Mouse (Mus musculus): ENCODE data around the gene Rnf103. TPM values are rescaled to one million over a fixed set of nuclear protein-coding genes. Genes with fewer than 3 reads are reported as not detected.
"Not testable (repeated sequence)": the region's sequence is repeated elsewhere in the genome, so short reads cannot be mapped to it uniquely, and the experiment has no call there.

The Rnf103 gene
- polyA plus RNA-seq, 1 experiment from 2014 or later: 14.2 TPM

DNA sequence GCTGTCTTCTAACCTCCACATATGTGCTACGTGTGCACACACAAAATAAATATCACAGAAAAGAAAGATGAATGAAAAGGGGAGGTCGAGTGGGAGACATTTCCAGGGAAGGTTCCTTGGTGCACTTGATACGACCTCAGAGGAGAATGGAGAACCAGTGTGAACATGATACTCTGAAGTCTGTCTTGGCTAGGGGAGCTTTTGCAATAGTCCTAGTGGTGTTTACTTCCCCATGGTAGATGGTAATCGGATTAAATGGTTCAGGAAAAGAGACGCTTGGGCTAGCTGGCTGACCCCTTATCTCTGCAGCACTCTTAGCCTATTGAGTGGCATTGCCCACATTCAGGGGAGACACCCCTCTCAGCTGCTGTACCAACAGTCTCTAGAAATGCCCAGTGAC is 16.9 kb upstream of the Rnf103 start:
- WGBS: 81% methylated on average over 5 of the region's 5 CpGs
- Histone ChIP-seq H3K9ac (no peak overlapping the region), H3K4me3 (no peak overlapping the region), H3K27me3 (no peaks in the 10 kb centered on the region), H3K9me3 (no peaks in the 10 kb centered on the region), H3K36me3 (no peaks in the 10 kb centered on the region), H3K27ac (no peak overlapping the region), H3K4me2 (replicated peaks) (no peak overlapping the region), H3K4me1 (no peaks in the 10 kb centered on the region)
- no peak for ATAC-seq (ENCODE audit: low FRiP score, low read depth)

DNA sequence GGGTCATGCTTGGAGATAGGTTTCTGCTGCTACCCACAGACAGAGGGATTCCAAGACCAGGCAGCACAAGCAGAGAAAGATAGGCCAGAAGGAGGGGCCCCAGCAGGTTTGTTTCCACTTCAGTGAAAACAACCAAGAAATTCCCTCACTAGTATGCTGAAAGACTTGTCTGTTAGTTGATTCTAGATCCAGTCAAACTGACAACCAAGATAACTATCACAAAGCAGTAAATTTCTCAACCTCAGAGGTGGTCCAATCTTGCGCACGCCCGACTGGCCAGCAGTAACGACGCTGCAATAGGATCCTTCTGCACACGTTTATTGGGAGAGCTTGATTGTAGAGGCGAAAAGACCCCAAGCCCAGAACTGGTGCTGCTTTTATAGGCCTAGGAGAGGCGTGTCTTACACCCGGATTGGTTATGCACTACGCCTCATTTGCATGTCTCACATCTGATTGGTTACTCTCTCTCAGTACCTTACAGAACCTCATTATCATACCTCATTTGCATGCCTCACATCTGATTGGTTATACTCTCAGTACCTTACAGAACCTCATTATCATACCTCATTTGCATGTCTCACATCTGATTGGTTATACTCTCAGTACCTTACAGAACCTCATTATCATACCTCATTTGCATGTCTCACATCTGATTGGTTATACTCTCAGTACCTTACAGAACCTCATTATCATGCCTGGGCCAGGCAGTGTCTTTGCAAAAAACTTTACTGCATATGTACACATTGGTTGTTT is 14.7 kb upstream of the Rnf103 start:
- not testable (repeated sequence) for H3K4me1 ChIP-seq; H3K4me3 ChIP-seq; H3K4me2 ChIP-seq (replicated peaks); H3K27me3 ChIP-seq; H3K27ac ChIP-seq; H3K36me3 ChIP-seq; H3K9me3 ChIP-seq; H3K9ac ChIP-seq; ATAC-seq (ENCODE audit: low FRiP score, low read depth)
- 86% methylated on average over 10 of the region's 10 CpGs for whole genome bisulfite sequencing

DNA sequence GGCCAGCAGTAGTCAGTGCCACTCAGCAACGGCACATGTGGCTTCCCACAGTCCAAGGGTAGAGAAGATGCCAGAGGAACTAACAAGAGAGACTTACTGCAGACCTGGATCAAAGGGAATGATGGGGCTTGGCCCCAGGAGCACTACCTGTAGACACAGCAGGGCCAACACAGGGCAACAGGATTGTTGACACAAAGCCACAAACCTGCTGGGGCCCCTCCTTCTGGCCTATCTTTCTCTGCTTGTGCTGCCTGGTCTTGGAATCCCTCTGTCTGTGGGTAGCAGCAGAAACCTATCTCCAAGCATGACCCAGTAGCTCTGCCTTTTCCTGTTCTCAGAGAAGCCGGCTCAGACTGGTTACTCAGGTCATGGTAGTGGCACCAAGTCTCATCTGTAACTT is 14.1 kb upstream of the Rnf103 start:
- not testable (repeated sequence) for H3K4me1 ChIP-seq; H3K27ac ChIP-seq; H3K4me3 ChIP-seq; H3K9ac ChIP-seq; H3K36me3 ChIP-seq; ATAC-seq (ENCODE audit: low FRiP score, low read depth); H3K27me3 ChIP-seq; H3K9me3 ChIP-seq; H3K4me2 ChIP-seq (replicated peaks)
- 91% methylated on average over 2 of the region's 2 CpGs for WGBS

DNA sequence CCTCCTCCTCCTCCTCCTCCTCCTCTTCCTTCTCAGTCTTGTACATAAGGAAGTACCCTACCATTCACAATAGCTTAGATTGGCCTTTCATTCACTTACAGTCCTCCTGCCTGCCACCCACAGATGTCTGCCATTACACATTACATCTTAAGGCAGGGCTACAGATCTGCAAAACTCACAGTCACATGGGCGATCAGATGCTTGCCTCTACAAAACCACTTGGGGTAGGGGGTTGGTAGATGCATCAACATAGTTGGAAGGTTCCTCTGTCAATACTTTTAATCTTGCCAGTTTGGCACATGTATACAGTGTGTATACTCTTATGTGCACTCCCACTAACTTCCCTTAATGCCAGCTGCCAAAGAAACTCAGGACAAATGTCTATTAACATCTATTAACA is 13.6 kb upstream of the Rnf103 start:
- no peaks in the 10 kb centered on the region for H3K27me3 ChIP-seq
- no peak overlapping the region for H3K4me2 ChIP-seq (replicated peaks)
- H3K4me3 ChIP-seq: no peak overlapping the region
- H3K9me3 ChIP-seq: no peaks in the 10 kb centered on the region
- WGBS: 85% methylated on average over 1 of the region's 1 CpGs
- no peak for ATAC-seq (ENCODE audit: low FRiP score, low read depth)
- H3K36me3 ChIP-seq: no peaks in the 10 kb centered on the region
- no peaks in the 10 kb centered on the region for H3K4me1 ChIP-seq
- no peak overlapping the region for H3K9ac ChIP-seq
- H3K27ac ChIP-seq: no peak overlapping the region

DNA sequence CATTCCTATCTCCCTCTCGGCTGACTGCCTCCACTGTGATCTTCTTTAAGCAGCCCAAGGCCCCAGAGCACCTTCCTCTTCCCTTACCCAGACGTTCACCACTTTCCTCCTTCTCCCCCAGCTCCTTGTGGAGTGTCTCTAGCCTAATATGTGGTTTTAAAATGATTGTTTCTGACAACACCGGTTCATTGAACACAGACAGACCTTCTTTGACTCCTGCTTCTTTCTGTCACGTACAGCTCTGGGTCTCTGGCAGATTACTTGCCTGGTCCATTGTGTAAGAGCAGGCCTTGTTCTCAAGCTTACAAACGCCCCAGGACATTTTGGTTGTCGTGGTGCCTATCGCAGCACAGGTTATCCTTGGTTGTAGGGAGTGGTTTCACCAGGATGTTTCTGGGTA is 12.6 kb upstream of the Rnf103 start:
- no peak overlapping the region for H3K4me3 ChIP-seq
- no peaks in the 10 kb centered on the region for H3K27me3 ChIP-seq
- ATAC-seq (ENCODE audit: low FRiP score, low read depth): no peak
- 76% methylated on average over 7 of the region's 7 CpGs for WGBS
- H3K27ac ChIP-seq: no peak overlapping the region
- no peaks in the 10 kb centered on the region for H3K9me3 ChIP-seq
- no peak overlapping the region for H3K9ac ChIP-seq
- no peak overlapping the region for H3K4me2 ChIP-seq (replicated peaks)
- no peaks in the 10 kb centered on the region for H3K36me3 ChIP-seq
- H3K4me1 ChIP-seq: no peaks in the 10 kb centered on the region

DNA sequence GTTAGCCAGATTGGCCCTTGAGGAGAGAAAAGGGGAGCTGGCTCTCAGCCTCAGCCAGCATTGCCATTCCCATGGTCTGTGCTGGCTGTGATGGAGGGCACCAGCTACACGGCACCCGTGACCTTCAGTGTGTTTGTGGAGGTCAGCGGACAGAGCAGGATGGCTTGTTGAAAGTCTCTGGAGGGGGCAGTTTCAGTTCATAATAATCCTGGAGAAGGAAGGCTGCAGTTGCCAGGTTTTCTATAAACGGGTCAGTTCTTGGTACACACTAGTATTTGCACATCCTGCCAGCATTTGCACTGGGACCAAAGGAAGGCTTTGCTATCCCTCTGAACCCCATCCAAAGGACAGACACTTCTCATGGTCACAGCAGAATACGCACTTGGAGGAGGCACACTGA is 8.4 kb upstream of the Rnf103 start:
- 83% methylated on average over 5 of the region's 5 CpGs for WGBS
- no peaks in the 10 kb centered on the region for H3K36me3 ChIP-seq
- no peaks in the 10 kb centered on the region for H3K27me3 ChIP-seq
- H3K4me2 ChIP-seq (replicated peaks): no peak overlapping the region
- no peak overlapping the region for H3K4me3 ChIP-seq
- ATAC-seq (ENCODE audit: low FRiP score, low read depth): no peak
- H3K9ac ChIP-seq: no peak overlapping the region
- H3K27ac ChIP-seq: no peak overlapping the region
- H3K9me3 ChIP-seq: no peaks in the 10 kb centered on the region
- H3K4me1 ChIP-seq: no peaks in the 10 kb centered on the region

DNA sequence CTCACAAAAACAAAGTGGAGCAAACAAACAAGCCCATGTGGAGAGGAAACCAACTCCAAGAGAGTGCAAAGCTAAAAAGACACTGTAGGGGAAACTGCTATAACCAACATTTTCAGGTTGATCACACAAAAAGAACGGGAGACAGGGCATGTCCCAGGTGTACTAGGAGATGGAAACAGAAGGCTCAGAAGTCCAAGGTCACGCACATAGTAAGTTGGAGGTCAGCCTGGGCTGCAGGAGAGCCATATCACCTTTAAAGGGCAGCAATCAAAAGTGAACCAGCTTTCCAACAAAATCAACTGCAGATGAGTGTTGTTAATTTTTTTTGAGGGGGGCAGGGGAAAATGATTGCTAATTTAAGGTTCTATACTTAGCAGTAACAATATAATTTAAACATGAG is 7.5 kb upstream of the Rnf103 start:
- H3K27me3 ChIP-seq: no peaks in the 10 kb centered on the region
- no peak overlapping the region for H3K9ac ChIP-seq
- no peaks in the 10 kb centered on the region for H3K36me3 ChIP-seq
- ATAC-seq (ENCODE audit: low FRiP score, low read depth): no peak
- WGBS: 46% methylated on average over 2 of the region's 2 CpGs
- H3K27ac ChIP-seq: no peak overlapping the region
- H3K9me3 ChIP-seq: no peaks in the 10 kb centered on the region
- no peak overlapping the region for H3K4me3 ChIP-seq
- no peaks in the 10 kb centered on the region for H3K4me1 ChIP-seq
- H3K4me2 ChIP-seq (replicated peaks): no peak overlapping the region

DNA sequence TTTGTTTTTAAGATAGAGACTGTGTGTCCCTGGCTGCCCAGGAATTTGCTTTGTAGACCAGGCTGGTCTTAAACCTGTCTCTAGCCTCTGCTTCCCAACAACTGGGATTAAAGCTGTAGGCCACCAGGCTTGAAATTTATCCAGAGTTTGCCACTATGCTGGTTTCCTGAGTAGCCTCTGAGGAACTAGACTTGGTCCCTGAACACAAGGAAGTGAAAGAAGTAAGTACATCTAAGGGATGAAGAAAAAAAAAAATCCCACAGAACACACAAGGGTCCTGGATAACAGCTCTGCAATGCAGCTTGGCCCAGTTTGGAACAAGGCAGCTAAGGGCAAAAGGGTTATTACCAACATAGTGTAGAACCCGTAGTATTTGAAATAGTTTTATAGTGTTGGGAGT is 6.8 kb upstream of the Rnf103 start:
- Histone ChIP-seq H3K4me2 (replicated peaks) (no peak overlapping the region), H3K4me3 (no peak overlapping the region), H3K36me3 (no peaks in the 10 kb centered on the region), H3K4me1 (no peaks in the 10 kb centered on the region), H3K9ac (no peak overlapping the region), H3K27ac (no peak overlapping the region), H3K27me3 (no peaks in the 10 kb centered on the region), H3K9me3 (no peaks in the 10 kb centered on the region)
- 86% methylated on average over 1 of the region's 1 CpGs for WGBS
- no peak for ATAC-seq (ENCODE audit: low FRiP score, low read depth)

DNA sequence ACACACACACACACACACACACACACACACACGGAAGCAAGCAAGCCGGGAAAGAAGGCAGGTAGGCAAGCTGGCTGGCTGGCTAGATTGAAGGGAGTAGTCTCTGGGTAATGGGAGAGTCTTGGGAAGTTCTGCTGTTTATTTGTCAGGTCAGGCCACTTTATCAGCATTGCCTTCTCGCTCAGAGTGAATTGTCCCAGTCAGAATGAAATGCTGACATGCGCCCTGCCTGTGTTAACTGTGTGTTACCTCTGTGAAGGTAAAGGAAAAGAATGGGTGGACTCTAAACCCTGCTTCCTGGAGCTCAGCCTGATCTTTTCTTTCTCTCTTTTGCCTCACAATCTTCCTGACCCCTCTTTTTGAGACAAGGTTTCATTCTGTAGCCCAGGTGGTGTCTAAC is 5.7 kb upstream of the Rnf103 start:
- peaks cover 8% of the 10 kb centered on the region for H3K4me1 ChIP-seq
- H3K4me2 ChIP-seq (replicated peaks): no peak overlapping the region
- no peak overlapping the region for H3K27ac ChIP-seq
- no peaks in the 10 kb centered on the region for H3K36me3 ChIP-seq
- 52% methylated on average over 4 of the region's 4 CpGs for WGBS
- no peak for ATAC-seq (ENCODE audit: low FRiP score, low read depth)
- no peaks in the 10 kb centered on the region for H3K9me3 ChIP-seq
- H3K9ac ChIP-seq: no peak overlapping the region
- no peaks in the 10 kb centered on the region for H3K27me3 ChIP-seq
- H3K4me3 ChIP-seq: no peak overlapping the region

DNA sequence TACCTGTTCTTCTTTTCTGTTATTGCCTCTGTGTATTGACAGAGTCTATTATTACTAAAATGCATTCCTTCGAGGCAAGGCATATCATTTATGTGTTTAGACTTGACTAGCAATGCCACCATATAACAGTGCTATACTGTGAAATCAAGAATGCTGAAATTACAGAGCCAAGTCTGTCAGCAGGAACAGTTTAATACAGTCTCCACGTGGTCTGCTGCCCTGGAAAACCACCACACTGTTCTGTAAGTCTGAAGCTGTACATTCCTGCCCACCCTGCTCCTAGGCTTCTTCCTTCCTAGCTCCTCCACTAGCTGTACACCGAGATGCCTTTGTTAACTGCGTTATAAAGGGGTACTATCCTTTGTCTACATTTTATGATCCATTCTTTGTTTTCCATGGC is 1.6 kb upstream of the Rnf103 start:
- peak overlapping the region; percentile 70 for H3K27ac ChIP-seq
- no peak for ATAC-seq (ENCODE audit: low FRiP score, low read depth)
- 33% methylated on average over 4 of the region's 4 CpGs for WGBS

DNA sequence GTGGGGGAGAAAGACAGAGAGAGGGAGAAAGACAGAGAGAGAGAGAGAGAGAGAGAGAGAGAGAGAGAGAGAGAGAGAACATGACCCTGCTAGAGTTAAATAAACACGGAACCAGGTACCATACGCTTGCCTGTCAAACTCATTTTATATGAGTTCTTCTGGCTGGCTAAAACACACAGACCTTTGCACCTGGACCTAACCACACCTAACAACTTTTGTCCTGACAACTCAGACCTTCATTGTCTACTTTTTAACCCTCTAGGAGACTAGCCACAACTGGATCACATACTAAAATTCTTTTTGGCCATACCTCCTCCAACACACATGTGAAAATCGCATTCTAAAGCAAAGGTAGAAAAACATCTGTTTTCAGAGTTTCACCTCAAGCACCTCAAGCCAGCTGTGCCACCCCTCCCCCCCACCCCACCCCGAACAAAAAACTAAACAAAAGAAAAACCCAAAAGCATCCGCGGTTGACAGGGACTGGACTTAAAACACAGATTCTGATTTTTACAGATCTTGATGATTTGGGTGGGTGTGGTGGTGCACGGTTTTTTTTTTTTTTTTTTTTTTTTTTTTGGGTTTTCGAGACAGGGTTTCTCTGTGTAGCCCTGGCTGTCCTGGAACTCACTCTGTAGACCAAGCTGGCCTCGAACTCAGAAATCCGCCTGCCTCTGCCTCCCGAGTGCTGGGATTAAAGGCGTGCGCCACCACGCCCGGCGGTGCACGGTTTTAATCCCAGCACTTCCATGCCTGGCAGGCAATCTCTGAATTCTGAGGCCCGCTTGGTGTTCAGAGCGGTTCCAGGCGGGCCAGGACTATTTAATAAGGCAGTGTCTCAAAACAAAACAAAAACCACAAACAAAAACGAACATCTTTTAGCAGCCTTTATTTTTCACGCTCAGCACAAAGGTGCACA is 679 bp upstream of the Rnf103 start:
- Histone ChIP-seq H3K4me1 (peaks cover 22% of the 10 kb centered on the region), H3K9ac (no peak overlapping the region; the same call in 1 of the 2 replicates), H3K4me3 (peak overlapping the region; percentile 90), H3K27ac (peak overlapping the region; percentile 98), H3K36me3 (peaks cover 8% of the 10 kb centered on the region; the same call in 1 of the 2 replicates), H3K9me3 (no peaks in the 10 kb centered on the region), H3K4me2 (replicated peaks) (peak overlapping the region; percentile 85), H3K27me3 (no peaks in the 10 kb centered on the region)
- peak; percentile 2 for ATAC-seq (ENCODE audit: low FRiP score, low read depth)
- 13% methylated on average over 21 of the region's 22 CpGs for WGBS

More for the DNA sequence above, 1.6 kb upstream of the Rnf103 start:
- Histone ChIP-seq H3K4me1 (peaks cover 22% of the 10 kb centered on the region), H3K4me2 (replicated peaks) (no peak overlapping the region), H3K36me3 (peaks cover 5% of the 10 kb centered on the region; the same call in 1 of the 2 replicates), H3K4me3 (no peak overlapping the region), H3K9ac (no peak overlapping the region), H3K9me3 (no peaks in the 10 kb centered on the region), H3K27me3 (no peaks in the 10 kb centered on the region)

DNA sequence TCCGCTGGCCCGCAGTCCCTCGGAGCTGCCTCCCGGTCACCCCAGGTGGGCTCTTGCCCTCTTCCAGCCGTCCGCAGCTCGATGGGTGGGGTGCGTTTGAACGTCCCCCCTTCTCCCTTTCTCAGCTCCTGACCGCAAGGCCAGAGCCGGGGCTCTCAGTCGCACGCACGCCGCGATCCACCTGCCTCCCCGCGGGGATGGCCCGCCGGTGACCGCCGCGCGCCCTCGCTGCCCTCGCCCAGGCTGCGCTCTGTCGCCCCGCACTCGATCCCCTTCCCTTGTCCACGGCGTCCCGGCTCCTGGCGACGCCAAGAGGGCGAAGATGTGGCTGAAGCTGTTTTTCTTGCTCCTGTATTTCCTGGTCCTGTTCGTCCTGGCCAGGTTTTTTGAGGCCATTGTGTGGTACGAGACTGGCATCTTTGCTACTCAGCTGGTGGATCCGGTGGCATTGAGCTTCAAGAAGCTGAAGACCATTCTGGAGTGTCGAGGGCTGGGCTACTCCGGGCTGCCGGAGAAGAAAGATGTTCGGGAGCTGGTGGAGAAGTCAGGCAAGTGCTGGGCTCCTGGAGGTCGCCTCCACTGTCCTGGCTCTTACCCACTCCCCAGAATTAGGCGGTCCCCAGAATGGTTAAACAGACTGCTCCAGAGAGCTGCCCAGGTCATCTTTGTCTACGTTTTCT is 787 bp downstream of the Rnf103 start:
- ATAC-seq (ENCODE audit: low FRiP score, low read depth): peak; percentile 38
- Histone ChIP-seq H3K9me3 (no peaks in the 10 kb centered on the region), H3K4me2 (replicated peaks) (peak overlapping the region; percentile 85), H3K9ac (peak overlapping the region; percentile 98), H3K4me1 (peaks cover 22% of the 10 kb centered on the region), H3K36me3 (peaks cover 18% of the 10 kb centered on the region), H3K4me3 (peak overlapping the region; percentile 90), H3K27me3 (no peaks in the 10 kb centered on the region), H3K27ac (peak overlapping the region; percentile 98)
- WGBS: under 1% methylated on average over 42 of the region's 46 CpGs
